Mouse (Mus musculus) liver (tissue): ENCODE results near the gene Utp20.
"Not testable (repeated sequence)": the region's sequence is repeated elsewhere in the genome, so short reads cannot be mapped to it uniquely, and the experiment has no call there.

Experiments used
- DNase-seq: peaks from one replicate; pipeline ENCODE4 v3.0.0-alpha.2; 2020; ENCODE audit warnings: mixed read lengths

The Utp20 gene

DNA sequence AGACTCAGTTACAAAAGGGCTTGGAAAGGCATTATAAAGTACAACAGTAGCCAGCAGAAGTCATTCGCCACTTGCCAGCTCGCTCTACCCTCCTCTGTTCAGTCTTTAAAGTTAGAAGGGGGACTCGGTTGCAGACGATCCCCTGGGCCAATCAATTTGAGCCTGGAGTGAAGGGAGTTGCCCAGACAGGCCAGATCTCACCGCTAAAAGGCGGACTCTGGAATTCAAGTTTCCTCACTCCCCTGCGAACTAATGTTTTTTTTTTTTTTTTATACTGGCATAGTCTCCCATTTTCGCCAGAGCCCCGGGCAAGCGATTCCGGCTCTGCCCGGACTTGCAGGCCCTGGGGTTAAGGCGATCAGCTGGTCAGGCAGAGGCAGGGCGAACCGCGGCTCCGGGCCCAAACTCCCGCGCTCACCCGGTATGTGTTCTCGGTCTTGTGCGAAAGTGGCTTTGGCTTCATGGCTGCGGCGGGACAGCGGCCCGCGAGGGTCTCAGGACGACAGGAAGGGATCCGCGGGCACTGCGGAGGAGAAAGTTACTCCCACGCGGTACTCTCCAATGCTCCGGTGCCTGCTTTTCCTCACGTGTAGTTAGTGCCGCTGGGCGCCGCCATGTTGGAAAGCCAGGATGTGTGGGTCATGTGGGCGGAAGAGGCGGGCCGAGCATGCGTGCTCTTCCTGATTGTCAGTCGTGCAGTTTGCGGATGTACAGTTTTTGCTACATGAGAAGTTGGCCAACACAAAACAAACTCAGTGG lies at the start of gene Utp20:
Gene Utp20, minus strand, starts transcription at position 617 of the 759 bp plus-strand sequence.
- DNase-seq = peak; percentile 81

DNA sequence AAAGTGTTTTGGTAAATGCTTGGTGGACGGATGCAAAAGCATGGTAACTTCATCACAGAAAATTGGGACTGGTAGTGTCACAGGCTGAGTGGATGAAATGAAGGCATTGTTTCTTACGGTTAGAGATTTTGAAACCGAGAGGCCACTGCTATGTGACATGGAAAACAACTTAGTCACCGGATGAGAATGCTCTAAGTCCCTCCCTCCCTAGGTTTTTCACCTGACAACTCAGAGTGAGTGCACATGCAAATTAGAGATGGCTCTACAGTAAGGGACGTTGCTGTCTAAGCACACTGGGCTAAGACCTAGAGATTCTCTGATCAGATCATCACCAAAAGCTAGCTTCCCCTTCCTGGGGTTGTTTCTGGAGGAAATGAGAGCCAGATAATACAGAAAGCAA lies 48.3 kb upstream of the Utp20 start:
- DNase-seq = no peak

DNA sequence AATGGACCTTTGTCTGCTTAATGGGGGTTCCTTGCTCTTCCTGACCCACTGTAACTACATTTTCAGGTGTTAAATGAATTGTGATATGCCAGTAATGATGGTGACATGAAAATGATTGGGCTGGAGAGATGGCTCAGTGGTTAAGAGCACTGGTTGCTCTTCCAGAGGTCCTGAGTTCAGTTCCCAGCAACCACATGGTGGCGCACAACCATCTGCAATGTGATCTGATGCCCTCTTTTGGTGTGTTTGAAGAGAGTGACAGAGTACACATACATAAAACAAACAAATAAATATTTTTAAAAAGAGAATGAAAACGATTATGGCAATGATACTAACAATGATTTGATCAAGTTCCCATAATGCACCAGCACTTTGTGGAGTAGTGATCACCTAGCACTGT lies 39.4 kb upstream of the Utp20 start:
- no peak for DNase-seq

DNA sequence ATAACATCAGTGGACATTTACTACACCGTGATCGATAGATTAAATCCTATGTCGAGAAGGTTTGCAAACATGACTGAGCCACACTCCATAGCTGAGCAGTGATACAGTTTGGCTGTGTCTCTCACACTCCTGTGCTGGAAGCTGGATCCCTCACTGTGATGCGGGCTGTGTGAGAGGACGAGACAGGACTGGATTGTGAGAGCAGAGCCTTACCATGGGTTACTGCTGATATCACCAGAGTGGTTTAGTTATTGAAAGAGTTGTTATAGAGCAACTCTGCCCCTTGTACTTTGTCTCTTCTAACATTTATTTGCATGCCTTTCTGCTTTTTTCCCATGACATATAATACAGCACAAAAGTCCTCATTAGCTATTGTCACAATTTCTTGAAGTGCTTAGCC lies 35.7 kb upstream of the Utp20 start:
- no peak for DNase-seq

DNA sequence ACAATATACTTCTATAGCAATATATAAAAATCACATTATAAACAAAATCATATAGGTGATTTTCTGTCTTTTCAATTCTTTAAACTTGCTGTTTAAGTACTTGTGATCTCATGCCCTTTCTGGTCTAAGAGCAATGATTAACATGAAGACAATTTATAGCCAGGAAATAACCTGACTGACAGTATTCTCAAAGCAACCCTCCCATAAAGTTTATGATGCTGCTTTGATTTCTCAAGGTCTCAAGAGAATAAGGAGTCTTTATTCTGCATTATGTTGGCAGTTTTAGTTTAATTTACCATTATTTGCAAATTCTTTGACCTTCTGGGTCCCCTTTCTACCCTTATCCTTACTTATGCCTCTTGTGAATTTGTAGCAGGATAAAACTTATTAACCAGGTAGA lies 34.8 kb upstream of the Utp20 start:
- DNase-seq = no peak

DNA sequence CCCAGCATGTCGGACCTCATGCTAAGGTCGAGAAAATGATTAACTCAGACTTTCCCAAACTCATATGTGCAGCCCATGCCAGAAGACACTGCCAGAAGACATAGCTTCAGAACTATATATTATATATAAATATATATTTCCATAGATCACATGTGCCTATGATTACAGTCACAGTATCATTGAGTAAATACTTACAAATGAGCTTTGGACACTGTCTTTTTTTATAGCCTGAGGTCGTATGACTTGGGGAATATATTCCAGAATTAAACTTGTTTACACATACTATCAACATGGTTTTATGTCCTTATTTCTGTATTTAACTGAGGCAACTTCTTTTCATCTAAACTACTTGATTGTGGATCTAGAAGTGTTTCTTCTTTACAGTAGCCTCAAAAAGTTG lies 34.3 kb upstream of the Utp20 start:
- no peak for DNase-seq

DNA sequence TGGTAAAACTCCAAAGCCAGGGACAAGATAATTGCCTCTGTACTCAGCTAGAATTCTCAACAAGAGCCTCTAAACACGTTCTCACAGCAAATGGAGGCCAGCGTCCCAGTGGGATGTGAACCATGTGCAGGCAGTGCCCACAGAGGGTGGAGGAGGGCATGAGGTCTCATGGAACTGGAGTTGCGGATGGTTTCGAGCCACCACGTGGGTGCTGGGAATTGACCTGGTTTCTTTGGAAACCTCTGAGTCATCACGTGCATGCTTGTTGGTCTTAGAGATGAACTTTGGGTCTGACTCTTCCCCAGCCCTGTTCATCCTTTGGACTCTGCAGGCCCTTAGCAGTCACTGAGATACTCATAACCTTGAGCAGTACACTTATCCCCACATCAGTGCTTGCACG lies 26.7 kb upstream of the Utp20 start:
- no peak for DNase-seq

DNA sequence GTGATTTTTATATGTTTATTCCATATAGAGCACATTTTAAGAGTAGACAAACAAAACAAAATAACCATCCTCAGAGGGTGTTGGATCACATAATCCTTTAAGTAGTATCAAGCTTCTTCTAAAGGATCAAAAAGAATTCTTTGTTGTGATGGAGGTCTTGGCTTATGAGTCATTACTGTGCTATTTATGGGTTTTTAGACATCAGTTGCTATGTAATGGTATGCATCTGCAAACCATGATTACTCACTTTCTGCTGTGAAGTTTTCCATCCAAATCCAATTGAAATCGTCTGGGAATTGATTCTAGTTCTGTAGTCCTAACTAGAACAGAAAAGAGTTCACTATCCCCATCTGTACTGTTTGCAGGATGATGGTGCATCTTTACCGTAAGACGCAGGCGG lies 23.4 kb upstream of the Utp20 start:
- no peak for DNase-seq

DNA sequence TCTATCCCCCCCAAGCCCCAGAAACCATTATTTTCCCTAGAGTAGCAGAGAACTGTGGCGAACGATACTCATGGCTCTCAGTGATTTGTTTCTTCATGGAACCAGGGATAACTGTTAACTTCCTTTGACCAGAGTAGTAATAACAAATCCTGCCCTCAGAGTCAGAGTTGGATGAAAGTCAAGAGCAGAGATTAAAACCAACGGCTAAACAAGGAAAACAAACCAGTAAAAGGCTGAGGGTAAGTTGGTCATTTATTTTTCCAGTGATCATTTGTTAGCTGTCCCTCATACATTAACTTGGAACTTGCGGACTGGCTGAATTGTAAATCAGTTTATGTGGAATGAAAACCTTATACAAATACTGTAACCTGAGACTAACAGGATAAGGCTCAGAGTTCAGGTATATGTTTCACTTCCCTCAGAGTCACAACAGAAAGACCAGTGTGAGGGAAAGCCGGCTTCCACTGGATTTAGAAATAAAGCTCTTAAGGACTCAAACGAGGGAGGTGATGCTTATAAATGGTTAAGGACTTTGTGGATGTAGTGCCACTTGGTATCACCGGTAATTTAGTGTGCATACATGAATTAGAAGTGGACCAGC lies 22.4 kb upstream of the Utp20 start:
- DNase-seq = no peak

DNA sequence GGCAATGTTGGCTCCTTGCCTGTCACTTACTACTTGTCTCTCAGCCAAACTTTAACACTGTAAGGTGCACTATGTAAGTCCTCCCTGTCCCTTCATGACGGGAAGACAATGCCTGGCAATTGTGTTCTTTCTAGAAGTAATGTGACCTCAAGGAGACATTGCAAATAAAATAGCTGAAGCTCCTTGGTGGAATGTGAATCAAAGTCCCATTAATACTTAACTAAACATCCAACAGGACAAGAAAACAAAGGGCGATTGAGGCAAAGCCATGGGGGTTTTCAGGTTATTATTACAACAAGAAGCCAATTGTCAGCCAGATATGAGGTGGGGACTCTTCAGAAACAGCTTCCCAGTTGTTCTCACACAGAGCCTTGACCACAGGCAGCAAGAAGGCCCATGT lies 7.6 kb upstream of the Utp20 start:
- no peak for DNase-seq

DNA sequence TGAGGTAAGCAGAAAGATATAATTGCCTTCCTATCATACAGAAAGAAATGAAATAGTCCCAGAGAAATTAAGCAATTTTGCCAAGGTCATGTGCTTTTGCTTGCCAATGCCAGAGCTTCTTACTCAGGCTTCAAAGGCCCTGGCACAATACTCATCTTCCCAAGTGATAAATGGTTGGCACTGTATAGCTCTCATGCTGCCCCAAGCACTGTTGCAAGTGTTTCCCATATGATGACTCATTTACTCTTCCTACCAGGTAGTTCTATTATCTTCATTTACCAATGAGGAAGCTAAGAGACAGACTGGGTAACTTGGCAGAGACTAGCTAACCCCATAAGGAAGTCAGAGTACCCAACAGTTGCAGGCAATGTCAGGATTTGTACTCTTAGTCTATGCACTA lies 1.8 kb upstream of the Utp20 start:
- no peak for DNase-seq

DNA sequence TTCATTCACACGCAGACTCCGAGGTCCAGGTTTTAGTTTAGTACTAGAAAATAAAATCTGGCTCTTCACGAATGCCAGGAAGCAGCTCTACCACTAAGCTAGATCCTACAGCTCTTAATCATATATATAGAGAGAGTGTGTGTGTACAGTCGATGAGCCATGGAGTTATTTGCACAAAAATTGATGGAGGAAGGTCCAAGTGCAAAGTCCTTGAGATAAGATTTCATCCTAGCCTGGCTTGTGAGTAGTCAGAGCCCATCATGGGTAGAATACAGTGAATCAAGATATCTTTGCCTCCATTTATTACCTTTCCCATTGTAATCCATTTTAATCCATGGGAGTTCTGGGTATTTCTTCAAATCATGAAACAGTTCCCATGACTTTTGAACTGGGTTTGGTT lies 992 bp upstream of the Utp20 start:
- no peak for DNase-seq

DNA sequence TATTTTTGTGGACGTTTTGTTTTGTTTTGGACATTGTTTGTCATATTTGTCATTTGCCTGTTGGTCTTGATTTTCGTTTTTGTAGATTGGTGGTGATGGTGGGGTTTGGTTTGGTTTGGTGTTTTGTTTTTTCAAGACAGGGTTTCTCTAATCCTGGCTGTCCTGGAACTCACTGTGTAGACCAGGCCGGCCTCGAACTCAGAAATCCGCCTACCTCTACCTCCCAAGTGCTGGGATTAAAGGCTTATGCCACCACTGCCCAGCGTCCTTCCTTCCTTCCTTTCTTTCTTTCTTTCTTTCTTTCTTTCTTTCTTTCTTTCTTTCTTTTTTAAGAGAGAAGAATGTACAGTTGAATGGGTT lies 323 bp upstream of the Utp20 start:
- not testable (repeated sequence) for DNase-seq

DNA sequence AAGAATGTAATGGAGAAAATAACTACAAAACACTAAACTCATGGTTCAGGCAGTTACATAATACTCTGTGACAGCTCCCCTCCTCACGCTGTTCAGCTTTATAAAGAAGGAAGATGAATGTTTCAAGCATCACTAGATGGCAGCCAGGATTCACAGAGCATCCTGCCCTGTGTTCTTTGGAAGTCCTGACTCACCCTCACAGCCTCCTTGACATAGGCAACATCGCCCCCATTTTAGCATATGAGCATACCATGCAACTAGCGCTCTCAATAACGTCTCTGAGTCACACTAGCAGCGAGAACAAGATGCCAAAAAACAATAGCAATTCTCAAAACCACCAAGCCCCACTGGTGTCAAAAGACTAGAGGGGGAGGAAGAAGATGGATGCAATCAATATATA lies 9.3 kb downstream of the Utp20 start:
- no peak for DNase-seq

DNA sequence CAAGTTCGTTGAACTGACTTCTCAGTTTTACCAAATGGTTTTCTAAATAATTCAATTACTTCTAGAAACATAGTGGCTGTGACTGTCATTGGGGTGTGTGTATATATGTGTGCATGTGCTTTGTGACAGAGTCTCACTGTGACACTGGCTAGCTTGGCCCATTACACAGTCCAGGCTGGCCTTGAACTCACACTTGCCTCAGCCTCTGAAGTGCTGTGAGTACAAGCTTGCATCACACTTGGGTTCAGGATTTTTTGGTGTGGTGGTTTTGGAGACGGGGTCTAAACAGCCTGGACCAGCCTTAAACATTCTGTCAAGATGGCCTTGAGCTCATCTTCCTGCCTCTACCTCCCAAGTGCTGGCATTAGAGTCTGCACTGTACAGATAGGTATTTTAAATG lies 11.3 kb downstream of the Utp20 start:
- DNase-seq = no peak

DNA sequence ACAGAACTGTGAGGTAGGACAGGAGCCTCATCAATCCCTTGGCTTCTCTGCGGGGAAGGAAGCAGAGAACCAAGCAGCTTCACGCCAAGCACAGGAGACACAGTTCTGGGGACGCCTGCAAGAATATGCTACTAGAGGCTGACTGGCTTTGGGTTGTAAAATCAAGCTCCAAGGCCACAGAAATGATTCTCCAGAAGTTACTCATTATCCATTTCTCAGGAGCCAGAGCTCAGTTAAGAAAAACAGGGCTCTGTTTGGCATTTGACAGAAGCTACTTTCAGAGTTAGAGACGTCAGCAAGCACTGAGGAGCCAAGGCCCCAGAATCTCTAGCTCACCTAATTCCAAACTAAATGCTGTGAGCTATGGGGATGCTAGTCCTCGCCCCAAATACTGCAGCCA lies 14.9 kb downstream of the Utp20 start:
- DNase-seq = no peak

DNA sequence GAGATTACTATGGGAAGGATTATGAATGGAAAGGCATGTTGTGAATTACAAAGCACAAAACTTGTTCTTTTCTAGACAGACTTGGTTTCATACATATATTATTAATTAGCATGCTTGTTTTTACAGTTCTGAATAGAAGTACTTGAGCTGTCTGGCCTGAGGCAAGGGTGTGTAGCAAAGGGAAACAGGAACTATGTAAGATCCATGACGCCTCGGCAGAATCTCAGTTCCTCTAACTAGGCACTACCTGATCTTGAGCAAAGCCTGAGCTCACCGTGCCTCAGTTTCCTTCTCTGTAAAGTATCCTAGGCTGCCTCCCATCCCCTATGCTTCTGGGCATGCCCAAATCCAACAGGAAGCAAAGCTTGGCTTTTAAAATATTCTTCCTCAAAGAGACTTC lies 24.4 kb downstream of the Utp20 start:
- DNase-seq = no peak

DNA sequence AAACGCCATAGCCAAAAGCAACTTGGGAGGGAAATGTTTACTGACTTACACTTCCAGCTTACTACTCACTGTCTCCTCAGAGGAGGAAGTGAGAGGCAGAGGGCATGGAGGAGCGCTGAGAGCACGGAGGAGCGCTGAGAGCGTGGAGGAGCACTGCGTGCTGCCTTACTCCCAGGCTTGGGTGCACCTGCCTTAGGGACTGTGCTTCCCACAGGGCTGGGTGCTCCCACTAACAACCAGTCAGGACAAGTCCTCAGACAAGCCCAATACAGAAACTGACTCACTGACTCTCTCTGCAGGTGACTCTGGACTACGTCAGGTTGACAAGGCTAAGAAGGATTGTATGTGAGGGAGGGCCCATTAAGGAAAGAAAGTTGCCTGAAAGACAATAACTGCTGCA lies 27.2 kb downstream of the Utp20 start:
- no peak for DNase-seq

DNA sequence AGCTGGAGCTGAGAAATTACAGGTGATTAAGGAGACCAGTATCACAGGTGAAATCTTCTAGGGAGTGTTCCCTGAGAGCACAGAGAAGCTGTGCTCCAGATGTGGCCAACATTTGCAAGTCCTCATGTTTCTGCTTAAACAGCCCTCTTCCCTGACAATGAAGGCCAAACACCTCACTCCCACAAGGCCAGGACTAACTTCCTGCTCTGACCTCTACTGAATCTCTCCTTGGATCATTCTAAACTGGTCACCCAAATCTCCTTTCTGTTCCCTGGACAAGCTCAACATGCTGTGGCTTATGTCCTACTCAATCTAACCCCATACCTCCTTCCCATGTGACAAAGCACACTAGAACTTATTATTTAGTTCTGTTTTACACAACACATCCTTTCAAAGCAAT lies 29.2 kb downstream of the Utp20 start:
- DNase-seq = no peak

DNA sequence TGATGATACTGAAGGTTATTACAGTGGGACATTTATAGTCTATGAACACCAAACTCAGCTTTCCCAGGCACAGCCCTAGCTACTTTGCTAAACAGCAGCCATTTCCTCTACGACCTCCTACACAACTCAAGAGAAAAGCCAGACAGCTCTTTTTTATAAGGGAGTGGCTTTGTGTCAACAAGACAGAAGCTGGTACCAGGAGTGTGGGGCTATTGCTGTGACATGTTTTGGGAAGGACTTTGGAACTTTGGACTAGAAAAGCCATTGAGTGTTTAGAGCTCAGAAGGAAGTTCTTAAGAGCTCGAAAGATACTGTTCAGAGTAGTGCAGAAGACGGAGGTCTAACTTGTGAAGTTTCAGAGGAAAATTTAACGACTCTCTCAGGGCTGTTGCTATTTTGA lies 29.7 kb downstream of the Utp20 start:
- DNase-seq = no peak

DNA sequence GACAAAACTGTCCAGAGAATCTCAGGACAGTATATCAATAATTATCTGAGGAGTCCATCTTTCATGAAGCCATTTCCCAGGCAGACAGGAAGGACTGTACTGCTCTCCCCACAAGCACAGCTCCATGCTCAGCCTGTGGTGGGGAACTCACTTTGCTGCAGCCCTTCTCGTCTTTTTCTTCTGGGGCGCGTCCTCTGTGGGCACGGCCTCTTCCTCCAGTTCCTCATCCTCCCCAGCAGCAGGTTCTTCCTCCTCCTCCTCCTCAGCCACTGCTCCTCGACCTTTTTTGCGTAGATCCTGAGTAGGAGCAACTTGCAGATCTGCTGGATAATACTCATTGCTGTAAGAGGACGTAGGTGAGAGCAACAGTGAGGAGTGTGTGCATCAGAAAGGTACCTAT lies 31.4 kb downstream of the Utp20 start:
- DNase-seq = no peak

DNA sequence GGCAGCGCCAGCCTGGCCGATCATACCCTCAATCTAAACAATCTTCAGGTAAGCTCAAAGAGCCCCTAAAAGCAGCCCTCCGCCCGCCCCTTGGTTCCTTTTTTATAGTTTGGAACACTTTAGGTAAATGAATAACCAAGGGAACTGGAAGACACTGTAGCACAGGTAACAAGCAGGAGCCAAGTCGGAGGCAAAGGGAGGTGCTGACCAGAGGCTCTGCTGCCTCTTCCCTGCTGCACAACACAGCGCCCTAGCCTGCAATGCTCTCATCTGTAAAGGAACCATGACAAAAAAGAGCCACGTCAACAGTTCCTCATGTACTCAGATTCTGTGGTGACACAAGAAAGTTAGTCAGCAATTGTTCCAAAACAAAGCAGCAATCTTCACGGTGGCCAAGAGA lies 32.0 kb downstream of the Utp20 start:
- DNase-seq = no peak

DNA sequence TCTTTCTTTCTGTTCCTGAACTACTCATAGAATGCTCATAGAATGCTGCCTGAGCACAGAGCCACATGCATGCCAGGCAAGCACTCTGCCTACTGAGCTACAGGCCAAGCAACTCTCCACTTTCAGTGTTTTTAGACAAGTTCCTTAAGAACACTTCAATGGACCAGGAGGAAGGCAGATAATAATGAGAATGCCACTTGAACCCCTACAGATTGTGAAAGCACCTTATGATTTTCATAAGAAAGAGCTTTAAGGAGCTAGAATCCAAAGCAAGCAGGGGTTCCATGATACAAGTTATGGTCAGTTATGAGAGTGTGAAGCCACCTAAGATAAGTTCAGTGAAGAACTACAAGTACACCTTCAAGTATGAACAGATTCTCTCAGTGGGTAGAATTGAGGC lies 32.9 kb downstream of the Utp20 start:
- no peak for DNase-seq

DNA sequence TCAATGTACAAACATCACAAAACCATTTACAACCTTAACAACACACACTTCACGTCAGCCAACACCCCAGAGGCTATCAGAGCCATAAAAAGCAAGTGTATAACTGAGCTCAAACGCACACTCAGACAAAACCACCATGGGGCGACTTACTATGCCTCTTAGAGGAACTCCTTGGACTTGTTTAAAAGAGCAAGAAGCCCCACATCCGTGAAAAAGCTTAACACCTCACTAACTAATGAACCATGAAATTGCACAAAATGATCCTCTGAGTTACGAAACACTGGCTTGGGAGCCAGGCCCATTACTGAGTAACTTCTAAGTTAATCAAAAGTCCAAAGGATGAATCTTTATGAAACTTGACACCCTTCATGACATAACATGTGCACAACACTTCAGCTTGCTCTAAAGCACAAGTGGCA lies 42.1 kb downstream of the Utp20 start:
- no peak for DNase-seq

DNA sequence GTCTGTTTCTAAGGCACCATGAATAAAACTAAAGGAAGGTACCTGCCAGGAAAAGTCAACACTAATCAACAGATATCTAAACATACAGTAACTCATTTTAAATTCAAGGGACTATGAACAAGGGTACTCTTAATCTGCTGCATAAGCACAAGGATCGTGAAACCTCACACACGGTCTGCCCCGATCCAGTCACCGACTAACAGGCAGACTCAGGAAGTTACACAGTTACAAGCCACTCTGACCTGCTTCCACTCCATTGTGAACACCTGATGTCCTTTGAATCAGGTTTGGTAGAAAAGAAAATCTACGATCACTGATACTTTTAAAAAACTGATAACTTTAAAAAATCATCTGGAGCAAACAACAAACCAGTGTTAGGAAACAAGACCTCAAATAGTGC lies 42.7 kb downstream of the Utp20 start:
- no peak for DNase-seq
